Mouse (Mus musculus): ENCODE results near the gene Cntrl. TPM values are rescaled to one million over a fixed set of nuclear protein-coding genes. Genes with fewer than 3 reads are reported as not detected.

Gene Cntrl
- polyA plus RNA-seq, 1 experiment from 2014 or later = 30.8 TPM

- no peaks in the 10 kb centered on the region for H3K4me1 ChIP-seq (ENCODE audit: insufficient read depth)
- no peak for TF ChIP-seq CTCF (IDR thresholded peaks at IDR 0.05; ENCODE audit: low read depth)
- no peak for DNase-seq
- H3K4me3 ChIP-seq (ENCODE audit: low read depth, low read length) = no peak overlapping the region
- H3K9me3 ChIP-seq (ENCODE audit: low read depth, low read length) = no peaks in the 10 kb centered on the region
- ATAC-seq (ENCODE audit: insufficient read depth) = no peak
- no peaks in the 10 kb centered on the region for H3K36me3 ChIP-seq (ENCODE audit: insufficient read depth)
- no peak overlapping the region for H3K4me2 ChIP-seq
- no peaks in the 10 kb centered on the region for H3K27me3 ChIP-seq (ENCODE audit: insufficient read depth, low read length)
- H3K9ac ChIP-seq = no peak overlapping the region
- no peak overlapping the region for H3K27ac ChIP-seq (ENCODE audit: low read depth)
Observed at GRCm38 (mm10) chr2:35102777-35103176, 6.5 kb upstream of the Cntrl start.

- H3K9me3 ChIP-seq (ENCODE audit: low read depth, low read length) = no peaks in the 10 kb centered on the region
- H3K9ac ChIP-seq = no peak overlapping the region
- H3K4me2 ChIP-seq = no peak overlapping the region
- DNase-seq (no peak), ATAC-seq (ENCODE audit: insufficient read depth) (no peak)
- H3K27me3 ChIP-seq (ENCODE audit: insufficient read depth, low read length) = no peaks in the 10 kb centered on the region
- no peaks in the 10 kb centered on the region for H3K36me3 ChIP-seq (ENCODE audit: insufficient read depth)
- 31% methylated on average over 5 of the region's 5 CpGs for WGBS
- no peak overlapping the region for H3K4me3 ChIP-seq (ENCODE audit: low read depth, low read length)
- TF ChIP-seq CTCF (IDR thresholded peaks at IDR 0.05; ENCODE audit: low read depth) = no peak
- H3K27ac ChIP-seq (ENCODE audit: low read depth) = no peak overlapping the region
- H3K4me1 ChIP-seq (ENCODE audit: insufficient read depth) = no peaks in the 10 kb centered on the region
Observed at GRCm38 (mm10) chr2:35103558-35103957, 5.7 kb upstream of the Cntrl start.

- WGBS = 41% methylated on average over 3 of the region's 3 CpGs
- no peak for ATAC-seq (ENCODE audit: insufficient read depth)
- H3K4me1 ChIP-seq (ENCODE audit: insufficient read depth) = no peaks in the 10 kb centered on the region
- DNase-seq = no peak
- H3K4me2 ChIP-seq = no peak overlapping the region
- no peak for TF ChIP-seq CTCF (IDR thresholded peaks at IDR 0.05; ENCODE audit: low read depth)
- H3K4me3 ChIP-seq (ENCODE audit: low read depth, low read length) = no peak overlapping the region
- no peak overlapping the region for H3K27ac ChIP-seq (ENCODE audit: low read depth)
- H3K27me3 ChIP-seq (ENCODE audit: insufficient read depth, low read length) = no peaks in the 10 kb centered on the region
- H3K36me3 ChIP-seq (ENCODE audit: insufficient read depth) = no peaks in the 10 kb centered on the region
- no peak overlapping the region for H3K9ac ChIP-seq
- no peaks in the 10 kb centered on the region for H3K9me3 ChIP-seq (ENCODE audit: low read depth, low read length)
Observed at GRCm38 (mm10) chr2:35104843-35105242, 4.4 kb upstream of the Cntrl start.

- no peak for ATAC-seq (ENCODE audit: insufficient read depth)
- Histone ChIP-seq H3K4me3 (ENCODE audit: low read depth, low read length) (no peak overlapping the region), H3K27me3 (ENCODE audit: insufficient read depth, low read length) (no peaks in the 10 kb centered on the region), H3K27ac (ENCODE audit: low read depth) (no peak overlapping the region), H3K9me3 (ENCODE audit: low read depth, low read length) (no peaks in the 10 kb centered on the region), H3K4me2 (no peak overlapping the region), H3K9ac (no peak overlapping the region), H3K4me1 (ENCODE audit: insufficient read depth) (no peaks in the 10 kb centered on the region), H3K36me3 (ENCODE audit: insufficient read depth) (no peaks in the 10 kb centered on the region)
- DNase-seq = peak; percentile 70
- peak; percentile 65 for TF ChIP-seq CTCF (IDR thresholded peaks at IDR 0.05; ENCODE audit: low read depth)
- 52% methylated on average over 5 of the region's 5 CpGs for WGBS
Observed at GRCm38 (mm10) chr2:35107984-35108635, 1.2 kb upstream of the Cntrl start.

GRCm38 (mm10) chr2:35108712-35109111 is 580 bp upstream of the Cntrl start:
- peak; percentile 43 for ATAC-seq (ENCODE audit: insufficient read depth)
- peak; percentile 73 for DNase-seq
- peak; percentile 71 for TF ChIP-seq CTCF (IDR thresholded peaks at IDR 0.05; ENCODE audit: low read depth)
- Histone ChIP-seq H3K27ac (ENCODE audit: low read depth) (peak overlapping the region; percentile 88), H3K4me2 (peak overlapping the region; percentile 86), H3K9ac (peak overlapping the region; percentile 67), H3K4me1 (ENCODE audit: insufficient read depth) (no peaks in the 10 kb centered on the region), H3K9me3 (ENCODE audit: low read depth, low read length) (no peaks in the 10 kb centered on the region), H3K36me3 (ENCODE audit: insufficient read depth) (no peaks in the 10 kb centered on the region), H3K4me3 (ENCODE audit: low read depth, low read length) (peak overlapping the region; percentile 69), H3K27me3 (ENCODE audit: insufficient read depth, low read length) (no peaks in the 10 kb centered on the region)
- WGBS = 27% methylated on average over 3 of the region's 3 CpGs

GRCm38 (mm10) chr2:35109924-35110304 is 622 bp downstream of the Cntrl start:
- no peak for DNase-seq
- Histone ChIP-seq H3K9ac (peak overlapping the region; percentile 67), H3K4me3 (ENCODE audit: low read depth, low read length) (peak overlapping the region; percentile 69), H3K36me3 (ENCODE audit: insufficient read depth) (no peaks in the 10 kb centered on the region), H3K4me1 (ENCODE audit: insufficient read depth) (no peaks in the 10 kb centered on the region), H3K27me3 (ENCODE audit: insufficient read depth, low read length) (no peaks in the 10 kb centered on the region), H3K9me3 (ENCODE audit: low read depth, low read length) (no peaks in the 10 kb centered on the region), H3K27ac (ENCODE audit: low read depth) (peak overlapping the region; percentile 88), H3K4me2 (peak overlapping the region; percentile 86)
- TF ChIP-seq CTCF (IDR thresholded peaks at IDR 0.05; ENCODE audit: low read depth) = no peak
- ATAC-seq (ENCODE audit: insufficient read depth) = no peak
- 1% methylated on average over 13 of the region's 13 CpGs for WGBS

GRCm38 (mm10) chr2:35110521-35110920 is 1.2 kb downstream of the Cntrl start:
- H3K36me3 ChIP-seq (ENCODE audit: insufficient read depth) = 0 out of 2 replicates have a peak, but pooled peaks cover 5% of the 10 kb centered on the region
- ATAC-seq (ENCODE audit: insufficient read depth) (no peak), DNase-seq (no peak)
- no peaks in the 10 kb centered on the region for H3K9me3 ChIP-seq (ENCODE audit: low read depth, low read length)
- H3K4me2 ChIP-seq = no peak overlapping the region
- H3K27ac ChIP-seq (ENCODE audit: low read depth) = no peak overlapping the region
- no peaks in the 10 kb centered on the region for H3K4me1 ChIP-seq (ENCODE audit: insufficient read depth)
- WGBS = 73% methylated on average over 2 of the region's 2 CpGs
- no peak overlapping the region for H3K9ac ChIP-seq
- no peaks in the 10 kb centered on the region for H3K27me3 ChIP-seq (ENCODE audit: insufficient read depth, low read length)
- H3K4me3 ChIP-seq (ENCODE audit: low read depth, low read length) = no peak overlapping the region
- TF ChIP-seq CTCF (IDR thresholded peaks at IDR 0.05; ENCODE audit: low read depth) = no peak
